Mouse (Mus musculus) ES-Bruce4 (cell line): ENCODE results near the gene Xrn1. TPM values are rescaled to one million over a fixed set of nuclear protein-coding genes. Genes with fewer than 3 reads are reported as not detected.

Source experiments
- H3K27ac ChIP-seq: 2 replicates; pipeline ENCODE4 v1.5.1; 2012; ENCODE audit warnings: low read length, inconsistent platforms; ENCODE audit not compliant: insufficient read depth
- H3K27me3 ChIP-seq: 2 replicates; pipeline ENCODE4 v1.6.1; 2012; ENCODE audit warnings: mild to moderate bottlenecking, low read length, inconsistent platforms; ENCODE audit not compliant: control insufficient read depth, poor library complexity, insufficient read depth, severe bottlenecking
- H3K36me3 ChIP-seq: 2 replicates; pipeline ENCODE4 v1.6.1; 2012; ENCODE audit warnings: inconsistent platforms, mild to moderate bottlenecking, low read length, moderate library complexity; ENCODE audit not compliant: control insufficient read depth, poor library complexity, insufficient read depth, severe bottlenecking
- H3K4me1 ChIP-seq: one replicate; pipeline ENCODE4 v1.8.1; 2011; ENCODE audit warnings: low read length; ENCODE audit not compliant: control insufficient read depth, insufficient read depth
- H3K4me3 ChIP-seq: 2 replicates; pipeline ENCODE4 v1.5.1; 2011; ENCODE audit warnings: low read depth, mild to moderate bottlenecking, low read length
- H3K9ac ChIP-seq: 2 replicates; pipeline ENCODE4 v1.6.1; 2012; ENCODE audit warnings: low read depth, mild to moderate bottlenecking, inconsistent platforms; ENCODE audit not compliant: poor library complexity, severe bottlenecking
- H3K9me3 ChIP-seq: replicated peaks from 2 replicates; pipeline ENCODE4 v1.6.1; 2012; ENCODE audit warnings: mild to moderate bottlenecking, low read length, inconsistent platforms; ENCODE audit not compliant: control insufficient read depth, poor library complexity, insufficient read depth, severe bottlenecking
- CTCF ChIP-seq: IDR thresholded peaks from one replicate; pipeline ENCODE4 v1.8.1; 2011; ENCODE audit warnings: low read depth, low read length
- EP300 ChIP-seq: IDR thresholded peaks from 2 replicates; pipeline ENCODE4 v1.6.1; 2011; ENCODE audit warnings: low read depth, low read length; ENCODE audit not compliant: insufficient read depth
- POLR2A ChIP-seq: IDR thresholded peaks from one replicate; pipeline ENCODE4 v1.8.1; 2011; ENCODE audit warnings: low read length; ENCODE audit not compliant: insufficient read depth
- polyA plus RNA-seq: library from polyadenylated mRNA; stranded (reverse); fragments of >200 nt; gene quantifications from 2 replicates; pipeline ENCODE4 v1.2.4, GENCODE M21; 2011; ENCODE audit warnings: low read depth; ENCODE audit not compliant: missing spikeins, insufficient read depth, insufficient read length

The Xrn1 gene
- polyA plus RNA-seq, 1 experiment: 59.3 TPM

- Histone ChIP-seq H3K27ac (no peak overlapping the region), H3K36me3 (no peaks in the 10 kb centered on the region; the same call in 1 of the 2 replicates), H3K4me1 (no peaks in the 10 kb centered on the region), H3K4me3 (no peak overlapping the region), H3K9ac (no peak overlapping the region), H3K9me3 (peaks cover 42% of the 10 kb centered on the region), H3K27me3 (no peaks in the 10 kb centered on the region)
- no peak for TF ChIP-seq EP300
- no peak for TF ChIP-seq CTCF
- no peak for TF ChIP-seq POLR2A
Observed at GRCm38 (mm10) chr9:96094341-96094740, 139.8 kb downstream of the Xrn1 start.

GRCm38 (mm10) chr9:96095192-96095591 lies 140.6 kb downstream of the Xrn1 start:
- Histone ChIP-seq H3K4me3 (no peak overlapping the region), H3K36me3 (no peaks in the 10 kb centered on the region; the same call in 1 of the 2 replicates), H3K4me1 (no peaks in the 10 kb centered on the region), H3K27me3 (no peaks in the 10 kb centered on the region), H3K27ac (no peak overlapping the region), H3K9me3 (peaks cover 43% of the 10 kb centered on the region), H3K9ac (no peak overlapping the region)
- TF ChIP-seq CTCF (no peak), POLR2A (no peak), EP300 (no peak)

- TF ChIP-seq CTCF: no peak
- no peak for TF ChIP-seq EP300
- TF ChIP-seq POLR2A: no peak
- Histone ChIP-seq H3K4me3 (no peak overlapping the region), H3K36me3 (no peaks in the 10 kb centered on the region), H3K4me1 (no peaks in the 10 kb centered on the region), H3K27ac (no peak overlapping the region), H3K9ac (no peak overlapping the region), H3K27me3 (no peaks in the 10 kb centered on the region), H3K9me3 (peaks cover 16% of the 10 kb centered on the region)
Observed at GRCm38 (mm10) chr9:96102846-96103245, 148.3 kb downstream of the Xrn1 start.

Other genes with a start within 250 kb of the Xrn1 start
- 4.9 and 6.2 TPM in 2 replicates for gene Trpc1, start 204.4 kb upstream of the Xrn1 start, polyA plus RNA-seq
- 4.2 and 5.9 TPM in 2 replicates for gene Pls1, start 109.4 kb upstream of the Xrn1 start, polyA plus RNA-seq
- gene Atr, start 97.2 kb upstream of the Xrn1 start, polyA plus RNA-seq: 40.5 and 42.6 TPM in 2 replicates
- gene Gk5, start 164.6 kb downstream of the Xrn1 start, polyA plus RNA-seq: 15.1 and 18.0 TPM in 2 replicates
- gene Tfdp2, start 241.5 kb downstream of the Xrn1 start, polyA plus RNA-seq: 55.8 and 59.5 TPM in 2 replicates